In the genomic region with DNA sequence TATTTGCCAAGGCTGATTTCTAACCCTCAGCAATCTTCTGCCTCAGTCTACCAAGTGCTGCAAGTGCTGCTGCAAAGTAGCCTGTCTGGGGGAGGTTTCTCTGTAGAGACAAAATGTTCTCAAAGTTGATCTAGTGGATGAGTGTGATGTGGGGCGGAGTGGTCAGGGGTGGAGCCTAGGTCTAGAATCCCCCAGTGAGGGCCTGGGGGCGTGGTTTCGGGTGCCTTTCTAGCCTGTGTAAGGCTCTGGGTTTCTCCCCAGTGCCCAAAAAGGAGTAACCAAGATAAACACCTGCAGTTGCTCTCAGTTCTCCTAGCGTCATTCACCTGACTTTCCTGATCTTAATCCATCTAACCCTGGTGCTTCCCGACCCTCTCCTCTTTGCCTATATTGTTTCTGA, we compare ENCODE assay signal across 18 mouse cellular contexts. TPM values are rescaled to one million over a fixed set of nuclear protein-coding genes. Genes with fewer than 3 reads are reported as not detected.
DNase-seq lines count a peak whose midpoint lies in the region; ATAC-seq and TF ChIP-seq lines count a peak whose summit lies in the region.
"Had no signal": no experiment of that assay in that cellular context is flagged by ENCODE, and none has a peak within 500 bp of the region (broad histone marks: within the 10 kb centered on the region; RNA-seq: fewer than 3 reads in every experiment).

No protein-coding gene starts in this region.

- TF ChIP-seq CTCF in layer of hippocampus, adult 2 months (conservative IDR thresholded peaks at IDR 0.05), result no peak

- H3K4me3 ChIP-seq in kidney, embryonic 16.5 days (ENCODE audit: low read length), result no peak overlapping the region
- H3K4me3 ChIP-seq in layer of hippocampus, adult 2 months, result no peak overlapping the region
- H3K4me3 ChIP-seq: erythroblast, embryonic 14.5 days; limb, embryonic 15.5 days had no signal

- H3K9ac ChIP-seq in kidney, embryonic 16.5 days (replicated peaks; ENCODE audit: low read length), result no peak overlapping the region
- H3K9ac ChIP-seq: limb, embryonic 15.5 days had no signal

- WGBS in kidney, embryonic 16.5 days, result 19% methylated on average over 5 of the region's 5 CpGs

- H3K9me3 ChIP-seq in kidney, embryonic 16.5 days (ENCODE audit: low read length), result no peaks in the 10 kb centered on the region
- H3K9me3 ChIP-seq: limb, embryonic 15.5 days had no signal

- H3K36me3 ChIP-seq in kidney, embryonic 16.5 days (ENCODE audit: insufficient read depth, low read length), result no peaks in the 10 kb centered on the region
- H3K36me3 ChIP-seq: limb, embryonic 15.5 days had no signal

- H3K4me2 ChIP-seq in kidney, embryonic 16.5 days (replicated peaks; ENCODE audit: low read depth, low read length), result no peak overlapping the region
- H3K4me2 ChIP-seq: heart, embryonic 11.5 days; limb, embryonic 15.5 days had no signal

- DNase-seq in kidney, postnatal 25 days, result no peak
- DNase-seq in ES-CJ7 (ENCODE audit: low read depth, low spot score) (peak; percentile 51), liver (peak; percentile 76)
- DNase-seq in thymus, postnatal 0 days (ENCODE audit: low spot score), result peak; percentile 71
- no peak for DNase-seq in gastrocnemius, postnatal 10 days
- DNase-seq in layer of hippocampus, adult 2 months (ENCODE audit: low spot score in 2 of 2), result no peak
- no peak for DNase-seq in neural tube, embryonic 10.5 days (ENCODE audit: extremely low spot score, low spot score)
- DNase-seq: cerebellum, adult 8-10 months; gastrocnemius, postnatal 36 days; heart, postnatal 36 days; kidney, adult 18-20 months had no signal

- 0 out of 2 replicates have a peak, but pooled peaks have one; percentile 36 for ATAC-seq in kidney, embryonic 16.5 days (ENCODE audit: low FRiP score, low TSS enrichment)

- no peak overlapping the region for H3K27ac ChIP-seq in kidney, embryonic 16.5 days (ENCODE audit: low read length)
- H3K27ac ChIP-seq in layer of hippocampus, adult 2 months, result no peak overlapping the region
- H3K27ac ChIP-seq: limb, embryonic 15.5 days had no signal

- 0 out of 2 replicates have a peak, but pooled peaks cover 3% of the 10 kb centered on the region for H3K4me1 ChIP-seq in kidney, embryonic 16.5 days (ENCODE audit: insufficient read depth, low read length)
- H3K4me1 ChIP-seq: limb, embryonic 15.5 days had no signal

- H3K27me3 ChIP-seq in kidney, embryonic 16.5 days (ENCODE audit: insufficient read depth, low read length), result peaks cover 60% of the 10 kb centered on the region

RNA-seq across cellular contexts. Expression of a gene that starts 13.6 kb away (rescaled TPM):
- polyA plus RNA-seq in kidney, embryonic 16.5 days (2015; fragmentation: Nextera tagmentation; extraction: Ambion mirVana), result not detected in 2 replicates
- polyA plus RNA-seq in thymus, postnatal 0 days (2015; fragmentation: Nextera tagmentation; extraction: Ambion mirVana), result not detected in 2 replicates
- not detected for total RNA-seq in gastrocnemius, postnatal 10 days (2021)
- not detected for total RNA-seq in layer of hippocampus, adult 2 months (2021)
- total RNA-seq: gastrocnemius, postnatal 36 days; heart, postnatal 36 days; left cerebral cortex, postnatal 10 days; megakaryocyte, adult 5-6 weeks; neutrophil, adult 5-6 weeks had no signal
- polyA plus RNA-seq: erythroblast, embryonic 14.5 days; heart, embryonic 11.5 days; limb, embryonic 15.5 days had no signal

RNA-seq across cellular contexts. Expression of a gene that starts 47.6 kb away (rescaled TPM):
- polyA plus RNA-seq in kidney, embryonic 16.5 days (2015; fragmentation: Nextera tagmentation; extraction: Ambion mirVana), result 118 and 126 TPM in 2 replicates
- polyA plus RNA-seq in thymus, postnatal 0 days (2015; fragmentation: Nextera tagmentation; extraction: Ambion mirVana), result 89.7 and 96.8 TPM in 2 replicates
- total RNA-seq in gastrocnemius, postnatal 10 days (2021), result 10 to 100 TPM; 33.0 to 43.2 TPM
- total RNA-seq in layer of hippocampus, adult 2 months (2021), result 10 to 100 TPM; 27.6 to 31.6 TPM

RNA-seq across cellular contexts. Expression of a gene that starts 57.9 kb away (rescaled TPM):
- 0.32 and 0.34 TPM in 2 replicates for polyA plus RNA-seq in kidney, embryonic 16.5 days (2015; fragmentation: Nextera tagmentation; extraction: Ambion mirVana)
- not detected in 2 replicates for polyA plus RNA-seq in thymus, postnatal 0 days (2015; fragmentation: Nextera tagmentation; extraction: Ambion mirVana)
- total RNA-seq in gastrocnemius, postnatal 10 days (2021), result not detected
- under 1 TPM; 0.12 to 0.31 TPM for total RNA-seq in layer of hippocampus, adult 2 months (2021)
- total RNA-seq: gastrocnemius, postnatal 36 days; heart, postnatal 36 days; megakaryocyte, adult 5-6 weeks had no signal

Comparison
In these comparisons a context has a peak if more than half of its experiments do, and no peak if none do; other contexts are left out.
1. DNase-seq: peak in ES-CJ7 (single experiment), liver (single experiment) and thymus, postnatal 0 days (single experiment); none in kidney, postnatal 25 days (0 of 2), gastrocnemius, postnatal 10 days (single experiment), layer of hippocampus, adult 2 months (0 of 2) and neural tube, embryonic 10.5 days (single experiment).